Mouse (Mus musculus): ENCODE measurements at regions not wholly inside any gene's neighbourhood (a gene's known extent, or its start where the extent isn't known, plus 50 kb on each side); places are given as distances from the start of the nearest gene placed in this dataset.

DNA sequence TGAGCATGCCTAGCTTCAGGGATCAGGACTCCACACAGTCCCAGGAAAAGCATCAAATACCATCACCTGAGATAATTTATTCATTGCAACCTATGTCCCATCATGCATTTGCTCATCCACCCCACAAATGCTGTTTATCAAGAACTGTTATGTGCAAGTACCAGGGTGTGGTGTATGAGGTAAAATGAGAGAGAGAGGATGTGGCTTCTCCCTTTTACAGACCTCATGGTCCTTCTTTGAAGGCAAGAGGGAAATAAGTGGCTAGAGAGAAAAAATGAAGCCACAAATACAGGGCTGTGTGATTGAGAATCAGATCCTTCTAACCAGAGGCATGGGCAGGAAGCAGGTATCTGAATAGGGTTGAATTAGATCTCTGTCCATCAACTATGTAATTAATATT lies 51.3 kb upstream of the Camk1g start:
- no peak for DNase-seq (ENCODE audit: low read depth, low spot score)
